Mouse (Mus musculus) gastrocnemius, postnatal 25 days (tissue): ENCODE measurements around the gene Aftph. TPM values are rescaled to one million over a fixed set of nuclear protein-coding genes. Genes with fewer than 3 reads are reported as not detected.
"Not testable (repeated sequence)": the region's sequence is repeated elsewhere in the genome, so short reads cannot be mapped to it uniquely, and the experiment has no call there.

Experiments
- DNase-seq: peaks from one replicate; pipeline ENCODE4 v3.0.0; 2022
- long read RNA-seq, 2 experiments: library from polyadenylated mRNA; stranded (forward); transcript quantifications; one replicate each; pipeline ENCODE4 v2.0.0; 2021
- total RNA-seq, 2 experiments: library from RNA; stranded (reverse); gene quantifications; 1 replicate in 1 of 2; 2 replicates in 1 of 2; pipeline ENCODE4 v1.2.3; 2021

Gene Aftph
- total RNA-seq: 10 to 100 TPM; 13.8 to 15.2 TPM
- long read RNA-seq, experiment 1, partial matches to known transcripts: 0 of 4 reads
- long read RNA-seq, experiment 1, other reads (novel, unspliced or antisense): 2 of 4 reads
- long read RNA-seq, experiment 2, partial matches to known transcripts: 2 of 4 reads
- long read RNA-seq, experiment 2, other reads (novel, unspliced or antisense): 1 of 4 reads

- peak; percentile 98 for DNase-seq
Observed at GRCm38 (mm10) chr11:20741201-20742100, at the start of gene Aftph. Gene Aftph (minus strand): TSS chr11:20741589.

- DNase-seq: no peak
Observed at GRCm38 (mm10) chr11:20789015-20789414, 47.6 kb upstream of the Aftph start.

- DNase-seq: no peak
Observed at GRCm38 (mm10) chr11:20788070-20788469, 46.7 kb upstream of the Aftph start.

- DNase-seq: no peak
Observed at GRCm38 (mm10) chr11:20786191-20786590, 44.8 kb upstream of the Aftph start.

- no peak for DNase-seq
Observed at GRCm38 (mm10) chr11:20785186-20785585, 43.8 kb upstream of the Aftph start.

GRCm38 (mm10) chr11:20784776-20785175 is 43.4 kb upstream of the Aftph start:
- DNase-seq: no peak

- DNase-seq: no peak
Observed at GRCm38 (mm10) chr11:20783467-20783866, 42.1 kb upstream of the Aftph start.

- DNase-seq: no peak
Observed at GRCm38 (mm10) chr11:20782620-20783019, 41.2 kb upstream of the Aftph start.

- no peak for DNase-seq
Observed at GRCm38 (mm10) chr11:20780312-20780711, 38.9 kb upstream of the Aftph start.

- DNase-seq: no peak
Observed at GRCm38 (mm10) chr11:20778861-20779563, 37.6 kb upstream of the Aftph start.

- no peak for DNase-seq
Observed at GRCm38 (mm10) chr11:20778298-20778697, 36.9 kb upstream of the Aftph start.

GRCm38 (mm10) chr11:20776668-20777067 is 35.3 kb upstream of the Aftph start:
- DNase-seq: no peak

GRCm38 (mm10) chr11:20772642-20773041 is 31.3 kb upstream of the Aftph start:
- no peak for DNase-seq

GRCm38 (mm10) chr11:20771827-20772226 is 30.4 kb upstream of the Aftph start:
- not testable (repeated sequence) for DNase-seq

GRCm38 (mm10) chr11:20761984-20762383 is 20.6 kb upstream of the Aftph start:
- not testable (repeated sequence) for DNase-seq

GRCm38 (mm10) chr11:20750573-20750972 is 9.2 kb upstream of the Aftph start:
- DNase-seq: no peak

GRCm38 (mm10) chr11:20743353-20743752 is 2.0 kb upstream of the Aftph start:
- DNase-seq: no peak

GRCm38 (mm10) chr11:20742361-20742897 is 1.0 kb upstream of the Aftph start:
- no peak for DNase-seq

- DNase-seq: no peak
Observed at GRCm38 (mm10) chr11:20740481-20741200, 748 bp downstream of the Aftph start.

- no peak for DNase-seq
Observed at GRCm38 (mm10) chr11:20734066-20734465, 7.3 kb downstream of the Aftph start.

GRCm38 (mm10) chr11:20733486-20734030 is 7.8 kb downstream of the Aftph start:
- no peak for DNase-seq

- DNase-seq: no peak
Observed at GRCm38 (mm10) chr11:20729403-20729802, 12.0 kb downstream of the Aftph start.
